Mouse (Mus musculus) cerebellum, adult (tissue): Measurements from ENCODE around the gene Camkv.

Experiments used
- ATAC-seq: cut with Nextera tagmentation; 2 replicates; pipeline ENCODE4 v1.9.2; 2017; ENCODE audit warnings: mild to moderate bottlenecking, moderate library complexity, mixed read lengths; ENCODE audit not compliant: insufficient number of reproducible peaks, low FRiP score, low TSS enrichment

Gene Camkv

GRCm38 (mm10) chr9:107935374-107935773 lies at the start of gene Camkv:
Camkv (plus strand) TSS chr9:107935674.
- ATAC-seq, result no peak

GRCm38 (mm10) chr9:107887804-107888266 lies 47.6 kb upstream of the Camkv start, which contains the start of gene Mon1a:
Mon1a (plus strand) TSS chr9:107888151.
- peak; percentile 97 for ATAC-seq

- ATAC-seq, result peak; percentile 66; the same call in 1 of the 2 replicates
Measured at GRCm38 (mm10) chr9:107888267-107888850, 47.1 kb upstream of the Camkv start.

- no peak for ATAC-seq
Measured at GRCm38 (mm10) chr9:107890260-107890659, 45.2 kb upstream of the Camkv start.

- no peak for ATAC-seq
Measured at GRCm38 (mm10) chr9:107891023-107891422, 44.5 kb upstream of the Camkv start.

GRCm38 (mm10) chr9:107898563-107898962 lies 36.9 kb upstream of the Camkv start:
- no peak for ATAC-seq

GRCm38 (mm10) chr9:107899855-107900254 lies 35.6 kb upstream of the Camkv start:
- ATAC-seq, result no peak

GRCm38 (mm10) chr9:107900840-107901626 lies 34.4 kb upstream of the Camkv start:
- ATAC-seq, result peak; percentile 83

GRCm38 (mm10) chr9:107901627-107901914 lies 33.9 kb upstream of the Camkv start:
- ATAC-seq, result no peak; the same call in 1 of the 2 replicates

- ATAC-seq, result 0 out of 2 replicates have a peak, but pooled peaks have one; percentile 18
Measured at GRCm38 (mm10) chr9:107904726-107905125, 30.7 kb upstream of the Camkv start.

- ATAC-seq, result no peak
Measured at GRCm38 (mm10) chr9:107906252-107906966, 29.1 kb upstream of the Camkv start, which contains the start of gene Mst1r. Mst1r (plus strand) TSS chr9:107906873.

GRCm38 (mm10) chr9:107906967-107907800 lies 28.3 kb upstream of the Camkv start:
- ATAC-seq, result no peak

- ATAC-seq, result no peak
Measured at GRCm38 (mm10) chr9:107907801-107908120, 27.7 kb upstream of the Camkv start.

- ATAC-seq, result no peak
Measured at GRCm38 (mm10) chr9:107908410-107909158, 26.9 kb upstream of the Camkv start.

GRCm38 (mm10) chr9:107910025-107910769 lies 25.3 kb upstream of the Camkv start:
- no peak for ATAC-seq

GRCm38 (mm10) chr9:107914764-107915420 lies 20.6 kb upstream of the Camkv start:
- no peak for ATAC-seq

- no peak for ATAC-seq
Measured at GRCm38 (mm10) chr9:107917895-107918608, 17.4 kb upstream of the Camkv start.

- no peak for ATAC-seq
Measured at GRCm38 (mm10) chr9:107918884-107919283, 16.6 kb upstream of the Camkv start.
